Mouse (Mus musculus): ENCODE results near the gene Snorc.
"Not testable (repeated sequence)": the region's sequence is repeated elsewhere in the genome, so short reads cannot be mapped to it uniquely, and the experiment has no call there.

Gene Snorc

DNA sequence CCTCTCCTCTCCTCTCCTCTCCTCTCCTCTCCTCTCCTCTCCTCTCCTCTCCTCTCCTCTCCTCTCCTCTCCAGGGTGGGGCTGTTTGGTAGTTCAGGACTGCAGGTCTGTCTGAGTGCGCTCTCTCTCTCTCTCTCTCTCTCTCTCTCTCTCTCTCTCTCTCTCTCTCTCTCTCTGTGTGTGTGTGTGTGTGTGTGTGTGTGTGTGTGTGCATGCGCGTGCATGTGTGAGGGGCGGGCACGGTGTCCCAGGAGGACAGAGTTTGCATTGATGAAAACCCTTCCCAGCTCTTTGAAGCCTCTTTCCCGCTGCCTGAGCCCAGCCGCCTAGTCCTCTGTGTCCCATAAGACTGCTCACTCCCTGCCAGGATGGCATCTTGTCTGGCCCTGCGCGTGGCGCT is at the start of gene Snorc:
TSS of gene Snorc (plus strand) at position 301 of the 400 bp plus-strand sequence.
- DNase-seq (ENCODE audit: low spot score): not testable (repeated sequence)

- DNase-seq (ENCODE audit: low spot score): no peak
Measured at GRCm38 (mm10) chr1:87435125-87435524, 34.9 kb upstream of the Snorc start.

- no peak for DNase-seq (ENCODE audit: low spot score)
Measured at GRCm38 (mm10) chr1:87436583-87436982, 33.5 kb upstream of the Snorc start.

GRCm38 (mm10) chr1:87447183-87448104 is 22.6 kb upstream of the Snorc start:
- DNase-seq (ENCODE audit: low spot score): peak; percentile 37

GRCm38 (mm10) chr1:87449432-87449831 is 20.6 kb upstream of the Snorc start:
- DNase-seq (ENCODE audit: low spot score): no peak

DNA sequence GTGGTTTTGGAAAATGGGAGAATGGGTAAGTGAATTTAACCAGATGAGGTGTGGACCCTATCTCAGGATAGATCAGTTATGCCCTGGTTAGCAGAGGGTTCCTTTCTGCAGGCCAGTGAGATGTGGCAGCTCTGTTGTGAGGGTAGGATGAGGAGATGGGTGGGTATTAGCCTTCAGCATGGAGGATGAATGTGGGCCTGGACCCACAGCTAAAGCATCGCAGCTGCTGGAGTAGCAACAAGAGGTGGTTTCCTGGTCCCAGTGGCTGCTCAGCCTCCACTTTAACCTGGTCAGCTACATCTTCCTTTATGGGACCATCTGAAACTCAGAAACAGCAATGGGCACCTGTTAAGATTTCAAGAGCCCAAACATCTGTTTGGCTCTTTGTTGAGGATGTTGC is 13.6 kb upstream of the Snorc start:
- no peak for DNase-seq (ENCODE audit: low spot score)

GRCm38 (mm10) chr1:87458045-87458444 is 12.0 kb upstream of the Snorc start:
- DNase-seq (ENCODE audit: low spot score): no peak

- not testable (repeated sequence) for DNase-seq (ENCODE audit: low spot score)
Measured at GRCm38 (mm10) chr1:87459856-87460255, 10.2 kb upstream of the Snorc start.

- no peak for DNase-seq (ENCODE audit: low spot score)
Measured at GRCm38 (mm10) chr1:87467469-87467868, 2.6 kb upstream of the Snorc start.

DNA sequence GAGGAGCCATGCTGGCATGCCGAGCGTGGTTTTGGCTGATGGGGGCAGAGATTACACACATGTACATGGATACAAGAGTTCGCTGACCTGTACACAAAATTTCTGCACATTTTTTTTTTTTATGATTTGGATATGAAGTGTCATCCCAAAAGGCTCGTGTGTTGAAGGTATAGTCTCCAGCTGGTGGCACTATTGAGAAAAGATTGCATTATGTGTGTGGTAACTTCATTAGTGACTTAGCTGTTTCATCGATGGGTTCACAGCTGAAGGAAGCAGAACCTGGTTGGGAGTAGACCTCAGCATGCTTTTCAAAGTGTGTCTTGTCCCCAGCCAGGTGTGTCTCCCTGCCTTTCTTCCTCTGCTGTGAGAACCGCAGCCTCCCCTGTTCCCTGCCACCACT is 1.8 kb upstream of the Snorc start:
- peak; percentile 30 for DNase-seq (ENCODE audit: low spot score)

GRCm38 (mm10) chr1:87471914-87472313 is 1.8 kb downstream of the Snorc start:
- no peak for DNase-seq (ENCODE audit: low spot score)

- DNase-seq (ENCODE audit: low spot score): no peak
Measured at GRCm38 (mm10) chr1:87472576-87472975, 2.5 kb downstream of the Snorc start.

GRCm38 (mm10) chr1:87475076-87475895 is 5.2 kb downstream of the Snorc start:
- no peak for DNase-seq (ENCODE audit: low spot score)

DNA sequence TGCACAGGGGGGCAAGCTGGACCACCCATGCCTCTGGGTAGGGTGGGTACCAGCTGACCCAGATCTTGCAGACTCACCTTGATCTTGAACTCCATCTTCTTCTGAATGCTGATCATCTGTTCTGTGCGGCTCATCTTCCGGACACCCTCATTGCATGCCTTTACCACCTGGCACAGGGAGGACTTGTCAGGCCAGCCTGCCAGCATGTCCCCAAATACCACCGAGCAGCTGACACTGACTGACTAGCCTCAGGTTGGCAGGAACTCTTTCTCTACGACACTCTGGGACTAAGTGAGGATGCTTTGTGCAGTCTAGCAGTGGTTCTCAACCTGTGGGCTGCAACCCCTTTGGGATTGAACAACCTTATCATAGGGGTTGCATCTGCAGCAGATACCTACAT is 12.5 kb downstream of the Snorc start:
- no peak for DNase-seq (ENCODE audit: low spot score)

GRCm38 (mm10) chr1:87486386-87486785 is 16.3 kb downstream of the Snorc start:
- DNase-seq (ENCODE audit: low spot score): peak; percentile 55

DNA sequence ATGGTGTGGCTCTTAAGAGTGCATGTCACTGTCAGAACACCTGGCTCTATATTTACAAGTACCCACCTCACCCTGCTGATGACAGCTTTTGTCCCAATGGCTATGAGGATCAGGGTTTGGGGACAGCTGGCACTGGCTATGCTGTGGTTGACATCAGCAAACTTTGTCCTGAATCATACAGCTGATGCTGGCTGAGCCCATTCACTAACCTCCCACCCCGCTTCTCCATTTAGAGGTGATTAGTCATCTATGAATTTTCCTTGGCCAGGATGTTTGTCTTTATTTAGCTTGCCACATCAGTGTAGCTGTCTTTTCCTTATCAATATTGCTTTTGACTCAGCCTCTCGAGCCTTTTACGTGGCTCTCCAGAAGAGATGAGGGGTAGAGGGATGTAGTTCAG is 22.2 kb downstream of the Snorc start:
- DNase-seq (ENCODE audit: low spot score): no peak

DNA sequence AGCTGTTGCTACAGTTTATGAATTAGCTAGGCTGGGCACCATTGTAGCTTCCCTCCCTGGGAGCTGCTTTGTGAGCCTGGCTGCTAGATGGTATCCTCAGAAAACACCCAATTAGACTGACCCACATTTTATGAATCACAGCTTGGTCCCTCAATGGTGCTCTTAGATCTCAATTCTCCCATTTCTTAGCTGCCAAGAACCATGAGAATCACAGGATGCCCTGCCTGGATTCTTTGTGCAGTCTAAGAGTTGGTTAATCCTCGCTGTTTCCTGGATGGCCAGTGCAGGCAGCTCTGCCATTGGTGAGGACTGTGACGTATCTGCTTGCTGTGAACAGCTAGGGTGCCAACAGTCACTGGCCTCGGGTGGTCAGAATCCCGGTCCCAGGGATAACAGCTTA is 23.5 kb downstream of the Snorc start:
- no peak for DNase-seq (ENCODE audit: low spot score)

DNA sequence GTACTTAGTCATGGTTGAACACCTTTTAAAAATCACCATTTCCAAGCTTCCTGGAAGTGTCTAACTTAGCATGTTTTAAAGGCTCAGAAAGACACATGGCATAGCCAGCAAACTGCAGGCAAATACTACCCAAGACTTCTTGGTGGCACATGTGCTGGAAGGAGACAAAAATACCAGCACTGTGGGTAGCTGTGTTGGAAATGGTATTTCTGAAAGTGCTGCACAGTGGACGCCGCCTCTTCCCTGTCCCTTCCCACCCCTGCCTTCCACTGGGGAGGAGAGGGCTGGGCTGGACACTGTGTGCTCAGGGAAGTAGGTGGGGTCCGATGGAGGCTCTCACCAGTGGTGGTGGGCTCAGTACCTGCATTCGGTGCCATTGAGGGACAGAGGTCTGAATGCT is 35.5 kb downstream of the Snorc start:
- DNase-seq (ENCODE audit: low spot score): no peak

- DNase-seq (ENCODE audit: low spot score): no peak
Measured at GRCm38 (mm10) chr1:87507857-87508256, 37.8 kb downstream of the Snorc start.

DNA sequence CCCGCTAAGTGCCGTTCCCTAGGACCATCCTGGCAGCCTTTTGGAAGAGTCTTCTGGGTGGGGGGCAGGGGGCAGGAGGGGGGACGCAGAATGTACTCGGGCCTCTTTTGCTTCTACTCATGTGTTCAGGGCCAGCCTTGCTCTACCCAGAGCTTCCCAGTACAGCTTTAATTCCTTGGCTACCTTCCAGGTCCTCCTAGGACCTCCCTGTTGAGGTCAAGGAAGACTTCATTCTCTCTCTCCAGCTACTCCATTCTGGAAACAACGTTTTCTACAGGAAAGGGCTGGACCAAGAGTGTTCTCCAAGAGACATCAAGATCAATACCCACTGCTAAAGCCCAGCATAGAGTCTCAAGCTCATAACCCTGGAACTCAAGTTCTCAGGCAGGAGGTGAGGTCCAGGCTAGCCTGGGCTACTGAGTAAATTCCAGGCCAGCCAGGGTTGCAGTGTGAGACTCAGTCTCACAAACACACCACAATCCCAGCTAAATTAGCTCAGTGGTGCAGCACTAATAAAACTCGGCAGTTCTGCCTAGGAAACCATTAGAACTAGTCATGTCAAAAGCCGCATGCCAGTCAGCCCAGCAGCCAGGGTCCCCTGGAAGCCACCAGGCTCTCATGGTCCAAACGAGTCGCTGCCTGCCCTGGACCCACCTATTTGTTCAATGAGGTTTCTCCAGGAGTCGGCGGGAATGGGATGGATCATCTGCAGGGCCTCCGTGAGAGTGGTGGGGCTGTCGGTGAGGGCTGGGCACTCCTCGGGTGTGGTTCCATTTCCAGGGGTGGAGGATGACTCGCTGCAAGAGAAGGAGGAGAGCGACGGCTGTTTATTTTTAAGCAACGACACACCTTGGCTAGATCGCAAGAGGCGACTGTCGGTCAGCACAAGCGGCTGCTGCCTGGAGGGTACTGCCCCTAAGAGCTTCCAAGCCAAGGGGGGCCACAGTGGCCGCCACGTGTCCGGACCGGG is 38.8 kb downstream of the Snorc start:
- no peak for DNase-seq (ENCODE audit: low spot score)

GRCm38 (mm10) chr1:87509561-87510165 is 39.6 kb downstream of the Snorc start, which contains the start of gene Neu2:
Neu2 (plus strand) TSS chr1:87509889.
- DNase-seq (ENCODE audit: low spot score): no peak
